Mouse (Mus musculus): Measurements from ENCODE around the gene Olfr209. TPM values are rescaled to one million over a fixed set of nuclear protein-coding genes. Genes with fewer than 3 reads are reported as not detected.
A peak's percentile ranks its signal among the peaks of the same experiment; 100 is the strongest.
"Not testable (repeated sequence)": the region's sequence is repeated elsewhere in the genome, so short reads cannot be mapped to it uniquely, and the experiment has no call there.

The Olfr209 gene
- not detected in 2 replicates for polyA plus RNA-seq (2016; fragmentation: Nextera tagmentation; extraction: Ambion mirVana)

- no peaks in the 10 kb centered on the region for H3K9me3 ChIP-seq (replicated peaks)
- H3K27ac ChIP-seq (replicated peaks), result no peak within 1 kb of the TSS
- H3K4me3 ChIP-seq, result no peak within 1 kb of the TSS
- no peaks in the 10 kb centered on the region for H3K36me3 ChIP-seq
- WGBS, result 81% methylated on average over 2 of the region's 2 CpGs
- H3K4me1 ChIP-seq, result no peaks in the 10 kb centered on the region
- DNase-seq (ENCODE audit: low spot score), result no peak
- no peaks in the 10 kb centered on the region for H3K27me3 ChIP-seq (ENCODE audit: low read depth, poor library complexity, severe bottlenecking)
Measured at GRCm38 (mm10) chr16:59363893-59364292, at the start of gene Olfr209. Gene Olfr209, minus strand, starts transcription at chr16:59363993.

DNA sequence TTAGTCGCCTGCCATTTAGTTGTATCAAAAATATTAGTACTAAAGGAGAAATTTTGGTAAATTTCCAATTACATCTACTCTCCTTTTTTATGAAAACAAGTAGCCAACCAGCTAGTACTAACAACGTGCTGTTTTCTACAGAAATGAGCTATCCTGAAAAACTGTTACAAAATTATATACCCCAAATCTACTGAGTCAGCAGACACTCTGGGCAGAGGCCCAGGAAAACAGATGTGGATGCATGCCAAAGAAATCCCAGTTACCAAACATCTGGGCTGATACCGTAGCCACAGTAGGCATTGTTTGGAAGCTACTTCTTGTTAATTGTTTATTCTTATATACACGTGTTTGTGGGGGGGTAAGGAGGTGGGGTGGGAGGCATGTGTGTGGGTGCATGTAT lies 49.7 kb upstream of the Olfr209 start:
- Histone ChIP-seq H3K27me3 (ENCODE audit: low read depth, poor library complexity, severe bottlenecking) (no peaks in the 10 kb centered on the region), H3K36me3 (no peaks in the 10 kb centered on the region), H3K4me1 (no peaks in the 10 kb centered on the region), H3K27ac (replicated peaks) (no peak overlapping the region), H3K4me3 (no peak overlapping the region), H3K9me3 (replicated peaks) (no peaks in the 10 kb centered on the region)
- WGBS, result 72% methylated on average over 4 of the region's 4 CpGs
- no peak for DNase-seq (ENCODE audit: low spot score)

- H3K4me1 ChIP-seq, result no peaks in the 10 kb centered on the region
- H3K36me3 ChIP-seq, result no peaks in the 10 kb centered on the region
- no peaks in the 10 kb centered on the region for H3K27me3 ChIP-seq (ENCODE audit: low read depth, poor library complexity, severe bottlenecking)
- peak overlapping the region; percentile 47 for H3K27ac ChIP-seq (replicated peaks)
- DNase-seq (ENCODE audit: low spot score), result no peak
- H3K9me3 ChIP-seq (replicated peaks), result no peaks in the 10 kb centered on the region
- WGBS, result 82% methylated on average over 2 of the region's 2 CpGs
- no peak overlapping the region for H3K4me3 ChIP-seq
Measured at GRCm38 (mm10) chr16:59409800-59410199, 46.0 kb upstream of the Olfr209 start.

GRCm38 (mm10) chr16:59409341-59409748 lies 45.6 kb upstream of the Olfr209 start:
- WGBS, result 73% methylated on average over 15 of the region's 15 CpGs
- Histone ChIP-seq H3K36me3 (no peaks in the 10 kb centered on the region), H3K4me3 (no peak overlapping the region), H3K27ac (replicated peaks) (peak overlapping the region; percentile 47), H3K27me3 (ENCODE audit: low read depth, poor library complexity, severe bottlenecking) (no peaks in the 10 kb centered on the region), H3K4me1 (no peaks in the 10 kb centered on the region), H3K9me3 (replicated peaks) (no peaks in the 10 kb centered on the region)
- no peak for DNase-seq (ENCODE audit: low spot score)

GRCm38 (mm10) chr16:59407032-59407431 lies 43.2 kb upstream of the Olfr209 start, which contains the start of gene Gabrr3:
Gene Gabrr3, plus strand, starts transcription at chr16:59407332.
- Histone ChIP-seq H3K36me3 (no peaks in the 10 kb centered on the region), H3K4me1 (no peaks in the 10 kb centered on the region), H3K9me3 (replicated peaks) (no peaks in the 10 kb centered on the region), H3K27me3 (ENCODE audit: low read depth, poor library complexity, severe bottlenecking) (no peaks in the 10 kb centered on the region), H3K4me3 (no peak within 1 kb of the TSS), H3K27ac (replicated peaks) (no peak within 1 kb of the TSS)
- WGBS, result 59% methylated on average over 5 of the region's 5 CpGs
- DNase-seq (ENCODE audit: low spot score), result no peak

DNA sequence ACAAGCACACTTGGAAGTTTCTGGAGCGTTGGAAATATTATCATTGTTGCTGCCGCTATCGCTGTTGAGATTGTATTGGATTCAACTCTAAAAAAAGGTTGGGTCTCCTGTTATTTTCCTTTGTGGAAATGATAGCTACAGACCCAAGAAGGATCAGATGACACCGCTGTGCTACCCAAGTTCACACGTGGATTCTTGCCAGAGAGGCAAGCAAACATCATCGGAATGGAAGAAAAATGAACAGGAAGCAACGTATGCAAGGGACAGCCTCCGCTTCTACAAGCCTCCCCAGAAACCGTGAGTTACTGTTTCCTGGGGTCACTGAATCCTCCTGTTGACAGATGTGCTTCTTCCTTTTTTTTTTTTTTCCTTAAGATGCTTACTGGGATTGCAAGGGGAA lies 41.0 kb upstream of the Olfr209 start:
- H3K27ac ChIP-seq (replicated peaks), result no peak overlapping the region
- H3K9me3 ChIP-seq (replicated peaks), result no peaks in the 10 kb centered on the region
- 78% methylated on average over 9 of the region's 9 CpGs for WGBS

GRCm38 (mm10) chr16:59403684-59404083 lies 39.9 kb upstream of the Olfr209 start:
- no peak for DNase-seq (ENCODE audit: low spot score)
- Histone ChIP-seq H3K4me3 (no peak overlapping the region), H3K9me3 (replicated peaks) (no peaks in the 10 kb centered on the region), H3K4me1 (no peaks in the 10 kb centered on the region), H3K27me3 (ENCODE audit: low read depth, poor library complexity, severe bottlenecking) (no peaks in the 10 kb centered on the region), H3K36me3 (no peaks in the 10 kb centered on the region), H3K27ac (replicated peaks) (no peak overlapping the region)
- 26% methylated on average over 4 of the region's 4 CpGs for WGBS

More for the DNA sequence above, 41.0 kb upstream of the Olfr209 start:
- no peaks in the 10 kb centered on the region for H3K27me3 ChIP-seq (ENCODE audit: low read depth, poor library complexity, severe bottlenecking)
- H3K4me1 ChIP-seq, result no peaks in the 10 kb centered on the region
- DNase-seq (ENCODE audit: low spot score), result no peak
- no peaks in the 10 kb centered on the region for H3K36me3 ChIP-seq
- no peak overlapping the region for H3K4me3 ChIP-seq

GRCm38 (mm10) chr16:59401985-59402384 lies 38.2 kb upstream of the Olfr209 start:
- WGBS, result 81% methylated on average over 4 of the region's 4 CpGs
- H3K27ac ChIP-seq (replicated peaks), result no peak overlapping the region
- H3K4me1 ChIP-seq, result no peaks in the 10 kb centered on the region
- H3K4me3 ChIP-seq, result no peak overlapping the region
- H3K9me3 ChIP-seq (replicated peaks), result no peaks in the 10 kb centered on the region
- H3K36me3 ChIP-seq, result no peaks in the 10 kb centered on the region
- DNase-seq (ENCODE audit: low spot score), result no peak
- no peaks in the 10 kb centered on the region for H3K27me3 ChIP-seq (ENCODE audit: low read depth, poor library complexity, severe bottlenecking)

GRCm38 (mm10) chr16:59401102-59401501 lies 37.3 kb upstream of the Olfr209 start:
- Histone ChIP-seq H3K4me3 (no peak overlapping the region), H3K4me1 (no peaks in the 10 kb centered on the region), H3K9me3 (replicated peaks) (no peaks in the 10 kb centered on the region), H3K27ac (replicated peaks) (no peak overlapping the region), H3K27me3 (ENCODE audit: low read depth, poor library complexity, severe bottlenecking) (no peaks in the 10 kb centered on the region), H3K36me3 (no peaks in the 10 kb centered on the region)
- DNase-seq (ENCODE audit: low spot score), result no peak
- 73% methylated on average over 7 of the region's 7 CpGs for WGBS

DNA sequence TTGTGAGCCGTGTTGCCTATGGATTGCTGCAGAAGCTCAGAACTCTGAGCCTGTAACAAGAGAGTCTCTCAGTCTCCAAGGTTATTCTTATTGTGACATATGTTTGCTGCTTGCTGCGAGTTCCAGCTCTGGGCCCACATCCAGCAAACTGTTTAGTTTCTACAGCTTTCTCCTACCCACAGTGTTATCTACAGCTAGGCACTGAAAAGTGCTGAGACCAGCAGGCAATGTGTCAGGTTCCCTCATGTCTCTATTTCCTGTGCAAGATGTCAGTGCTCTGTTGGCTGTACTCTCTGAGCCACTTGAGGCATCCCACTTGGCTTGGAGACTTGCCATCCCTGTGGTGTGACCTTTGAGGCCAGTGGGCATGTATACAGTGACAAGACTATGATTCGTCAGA lies 29.5 kb upstream of the Olfr209 start:
- H3K36me3 ChIP-seq, result no peaks in the 10 kb centered on the region
- no peak for DNase-seq (ENCODE audit: low spot score)
- no peak overlapping the region for H3K27ac ChIP-seq (replicated peaks)
- 89% methylated on average over 3 of the region's 3 CpGs for WGBS
- H3K4me3 ChIP-seq, result no peak overlapping the region
- H3K27me3 ChIP-seq (ENCODE audit: low read depth, poor library complexity, severe bottlenecking), result no peaks in the 10 kb centered on the region
- H3K4me1 ChIP-seq, result no peaks in the 10 kb centered on the region
- H3K9me3 ChIP-seq (replicated peaks), result no peaks in the 10 kb centered on the region

DNA sequence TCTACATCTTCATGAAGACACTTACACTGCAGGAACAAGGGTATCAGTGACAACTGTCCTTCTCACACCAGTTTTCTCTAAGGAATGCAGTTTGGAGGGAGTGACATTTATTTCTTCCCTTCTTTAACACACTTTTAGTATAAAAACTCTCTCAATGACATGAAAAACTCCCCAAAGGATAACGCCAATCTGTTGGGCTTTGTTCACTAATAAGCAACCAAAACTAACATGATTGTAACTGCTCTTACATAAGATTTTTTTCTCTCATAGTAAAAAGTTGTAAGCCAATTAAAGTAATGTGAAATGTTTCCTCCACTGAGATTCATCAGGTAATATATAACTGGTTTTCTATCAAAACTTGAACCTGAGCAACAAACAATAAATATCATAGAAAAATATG lies 14.6 kb downstream of the Olfr209 start, which contains the start of gene Olfr206:
TSS of gene Olfr206 (minus strand) at position 101 of the 400 bp plus-strand sequence.
- no peaks in the 10 kb centered on the region for H3K36me3 ChIP-seq
- 88% methylated on average over 1 of the region's 1 CpGs for WGBS
- no peak within 1 kb of the TSS for H3K4me3 ChIP-seq
- H3K27ac ChIP-seq (replicated peaks), result no peak within 1 kb of the TSS
- no peaks in the 10 kb centered on the region for H3K9me3 ChIP-seq (replicated peaks)
- DNase-seq (ENCODE audit: low spot score), result no peak
- no peaks in the 10 kb centered on the region for H3K27me3 ChIP-seq (ENCODE audit: low read depth, poor library complexity, severe bottlenecking)
- H3K4me1 ChIP-seq, result no peaks in the 10 kb centered on the region

DNA sequence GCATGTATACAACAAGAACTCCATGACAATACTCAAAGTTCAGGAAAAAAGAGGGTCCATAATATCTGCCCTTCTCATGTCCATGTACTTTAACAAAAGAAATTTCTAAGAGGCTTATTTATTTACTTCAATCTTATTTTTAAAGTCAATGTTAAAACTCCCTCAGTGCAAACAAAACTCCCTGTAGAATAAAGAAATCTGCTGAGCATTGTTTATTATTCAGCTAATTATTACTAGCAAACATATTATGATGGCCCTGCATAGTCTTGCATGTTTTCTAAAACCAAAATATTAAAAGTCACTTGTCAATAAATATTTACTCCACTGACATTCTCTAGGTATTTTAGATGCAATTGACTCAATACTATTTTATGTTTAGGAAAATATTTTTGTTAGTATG lies 32.8 kb downstream of the Olfr209 start, which contains the start of gene Olfr205:
TSS of gene Olfr205 (minus strand) at position 101 of the 400 bp plus-strand sequence.
- Histone ChIP-seq H3K27me3 (ENCODE audit: low read depth, poor library complexity, severe bottlenecking) (no peaks in the 10 kb centered on the region), H3K9me3 (replicated peaks) (peaks cover 4% of the 10 kb centered on the region), H3K27ac (replicated peaks) (no peak within 1 kb of the TSS), H3K4me3 (no peak within 1 kb of the TSS), H3K4me1 (no peaks in the 10 kb centered on the region), H3K36me3 (no peaks in the 10 kb centered on the region)
- DNase-seq (ENCODE audit: low spot score), result no peak

DNA sequence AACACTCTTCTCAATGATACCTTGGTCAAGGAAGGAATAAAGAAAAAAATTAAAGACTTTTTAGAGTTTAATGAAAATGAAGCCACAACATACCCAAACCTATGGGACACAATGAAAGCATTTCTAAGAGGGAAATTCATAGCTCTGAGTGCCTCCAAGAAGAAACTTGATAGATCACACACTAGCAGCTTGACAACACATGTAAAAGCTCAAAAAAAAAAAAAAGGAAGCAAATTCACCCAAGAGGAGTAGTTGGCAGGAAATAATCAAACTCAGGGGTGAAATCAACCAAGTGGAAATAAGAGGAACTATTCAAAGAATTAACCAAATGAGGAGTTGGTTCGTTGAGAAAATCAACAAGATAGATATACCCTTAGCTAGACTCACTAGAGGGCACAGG lies 40.5 kb downstream of the Olfr209 start:
- H3K9me3 ChIP-seq (replicated peaks); H3K27me3 ChIP-seq (ENCODE audit: low read depth, poor library complexity, severe bottlenecking); H3K36me3 ChIP-seq; DNase-seq (ENCODE audit: low spot score); H3K27ac ChIP-seq (replicated peaks); H3K4me1 ChIP-seq; H3K4me3 ChIP-seq: not testable (repeated sequence)
- 76% methylated on average over 1 of the region's 1 CpGs for WGBS

- Histone ChIP-seq H3K4me3 (no peak within 1 kb of the TSS), H3K27ac (replicated peaks) (no peak within 1 kb of the TSS), H3K4me1 (no peaks in the 10 kb centered on the region), H3K9me3 (replicated peaks) (no peaks in the 10 kb centered on the region), H3K36me3 (no peaks in the 10 kb centered on the region), H3K27me3 (ENCODE audit: low read depth, poor library complexity, severe bottlenecking) (no peaks in the 10 kb centered on the region)
- no peak for DNase-seq (ENCODE audit: low spot score)
Measured at GRCm38 (mm10) chr16:59318148-59318547, 45.6 kb downstream of the Olfr209 start, which contains the start of gene Olfr204. Gene Olfr204, minus strand, starts transcription at chr16:59318248.
